Mouse (Mus musculus): Measurements from ENCODE around the gene Fem1a. TPM values are rescaled to one million over a fixed set of nuclear protein-coding genes. Genes with fewer than 3 reads are reported as not detected.

Fem1a gene
- total RNA-seq, 2 experiments from 2014 or later = 91.9 to 99.8 TPM

GRCm38 (mm10) chr17:56303847-56304586 is 47.4 kb downstream of the Fem1a start:
- DNase-seq = peak; percentile 96

GRCm38 (mm10) chr17:56304718-56305117 is 48.1 kb downstream of the Fem1a start:
- no peak for DNase-seq

GRCm38 (mm10) chr17:56305156-56305555 is 48.5 kb downstream of the Fem1a start:
- DNase-seq = no peak

GRCm38 (mm10) chr17:56305826-56306225 is 49.2 kb downstream of the Fem1a start:
- DNase-seq = no peak

GRCm38 (mm10) chr17:56308088-56308487 is 51.5 kb downstream of the Fem1a start:
- DNase-seq = no peak

- DNase-seq = no peak
These were observed 52.8 kb downstream of the Fem1a start for GRCm38 (mm10) chr17:56309191-56309945.

Small RNA genes within 50 kb of the gene (microRNA-seq; reads per million reads assigned to microRNA genes)
- gene Mir7b = 15.3 to 21.0 reads per million in 2 experiments

Other genes starting within 250 kb of the Fem1a start
- 10 to 100 TPM; 25.7 to 35.0 TPM for gene Sh3gl1, start 220.2 kb upstream of the Fem1a start, total RNA-seq (2021)
- gene Chaf1a, start 216.4 kb upstream of the Fem1a start, total RNA-seq (2021) = 1 to 10 TPM; 3.6 to 8.7 TPM
- 10 to 100 TPM; 37.8 to 39.0 TPM for gene Ubxn6, start 181.8 kb upstream of the Fem1a start, total RNA-seq (2021)
- 10 to 100 TPM; 37.7 to 45.7 TPM for gene Hdgfl2, start 177.2 kb upstream of the Fem1a start, total RNA-seq (2021)
- 100 to 1,000 TPM in 1 of 2 experiments, 10 to 100 TPM in 1; 75.2 to 106 TPM for gene Plin4, start 147.0 kb upstream of the Fem1a start, total RNA-seq (2021)
- gene Plin5, start 139.2 kb upstream of the Fem1a start, total RNA-seq (2021) = 10 to 100 TPM; 19.2 to 19.9 TPM
- gene Lrg1, start 134.8 kb upstream of the Fem1a start, total RNA-seq (2021) = 1 to 10 TPM; 1.4 to 3.1 TPM
- 10 to 100 TPM; 14.4 to 14.7 TPM for gene Sema6b, start 116.5 kb upstream of the Fem1a start, total RNA-seq (2021)
- 1 to 10 TPM; 5.0 to 5.3 TPM for gene Tnfaip8l1, start 94.3 kb upstream of the Fem1a start, total RNA-seq (2021)
- 10 to 100 TPM; 28.8 to 36.5 TPM for gene Mydgf, start 72.9 kb upstream of the Fem1a start, total RNA-seq (2021)
- 10 to 100 TPM; 21.7 to 24.3 TPM for gene Dpp9, start 37.9 kb upstream of the Fem1a start, total RNA-seq (2021)
- gene Ticam1, start 20.0 kb downstream of the Fem1a start, total RNA-seq (2021) = 1 to 10 TPM; 6.6 to 6.8 TPM
- gene Plin3, start 36.1 kb downstream of the Fem1a start, total RNA-seq (2021) = 10 to 100 TPM; 37.2 to 41.7 TPM
- not detected for gene Arrdc5, start 43.5 kb downstream of the Fem1a start, total RNA-seq (2021)
- 10 to 100 TPM; 14.4 to 20.3 TPM for gene Uhrf1, start 46.5 kb downstream of the Fem1a start, total RNA-seq (2021)
- gene Kdm4b, start 69.3 kb downstream of the Fem1a start, total RNA-seq (2021) = 10 to 100 TPM; 24.9 to 28.6 TPM
- 10 to 100 TPM; 64.1 to 94.7 TPM for gene Ptprs, start 219.7 kb downstream of the Fem1a start, total RNA-seq (2021)